Mouse (Mus musculus) monocyte, adult 2 months (primary cell): ENCODE results near the gene Vps37d.

Source experiments
- DNase-seq, 2 experiments: peaks; one replicate each; pipeline ENCODE4 v3.0.0; 2022; ENCODE audit warnings: low spot score in 2 of 2, low read depth in 1 of 2

Vps37d gene

GRCm38 (mm10) chr5:135077564-135078481 is at the start of gene Vps37d:
Gene Vps37d (minus strand): TSS chr5:135078266.
- peak; percentile 48 to 78 for DNase-seq

- peak in 1 of 2 experiments; percentile 54 for DNase-seq
Observed at GRCm38 (mm10) chr5:135127669-135128068, 49.6 kb upstream of the Vps37d start.

- no peak for DNase-seq
Observed at GRCm38 (mm10) chr5:135126121-135126520, 48.1 kb upstream of the Vps37d start.

GRCm38 (mm10) chr5:135120753-135121152 is 42.7 kb upstream of the Vps37d start:
- DNase-seq = no peak

- DNase-seq = peak in 1 of 2 experiments; percentile 51
Observed at GRCm38 (mm10) chr5:135118589-135119081, 40.6 kb upstream of the Vps37d start.

- DNase-seq = no peak
Observed at GRCm38 (mm10) chr5:135115241-135115640, 37.2 kb upstream of the Vps37d start.

- no peak for DNase-seq
Observed at GRCm38 (mm10) chr5:135113782-135114181, 35.7 kb upstream of the Vps37d start.

GRCm38 (mm10) chr5:135109976-135110375 is 31.9 kb upstream of the Vps37d start:
- no peak for DNase-seq

- DNase-seq = no peak
Observed at GRCm38 (mm10) chr5:135109426-135109825, 31.4 kb upstream of the Vps37d start.

- no peak for DNase-seq
Observed at GRCm38 (mm10) chr5:135109017-135109416, 31.0 kb upstream of the Vps37d start.

- no peak for DNase-seq
Observed at GRCm38 (mm10) chr5:135107521-135108501, 29.7 kb upstream of the Vps37d start.

GRCm38 (mm10) chr5:135106758-135107256 is 28.7 kb upstream of the Vps37d start:
- no peak for DNase-seq

GRCm38 (mm10) chr5:135103999-135104660 is 26.1 kb upstream of the Vps37d start:
- no peak for DNase-seq

- DNase-seq = no peak
Observed at GRCm38 (mm10) chr5:135100981-135101380, 22.9 kb upstream of the Vps37d start.

- DNase-seq = no peak
Observed at GRCm38 (mm10) chr5:135089653-135090052, 11.6 kb upstream of the Vps37d start, which contains the start of gene Mlxipl. Gene Mlxipl (plus strand): TSS chr5:135089890.

GRCm38 (mm10) chr5:135086871-135087270 is 8.8 kb upstream of the Vps37d start:
- DNase-seq = no peak

- no peak for DNase-seq
Observed at GRCm38 (mm10) chr5:135080539-135080938, 2.5 kb upstream of the Vps37d start.

- DNase-seq = no peak
Observed at GRCm38 (mm10) chr5:135079578-135079977, 1.5 kb upstream of the Vps37d start.

- DNase-seq = no peak
Observed at GRCm38 (mm10) chr5:135078482-135078810, 380 bp upstream of the Vps37d start.

GRCm38 (mm10) chr5:135076931-135077505 is 1.0 kb downstream of the Vps37d start:
- DNase-seq = no peak
